Mouse (Mus musculus): Measurements from ENCODE around the gene Hspb2.

Hspb2 gene

GRCm38 (mm10) chr9:50714188-50714587 is 38.0 kb downstream of the Hspb2 start:
- no peak for DNase-seq (ENCODE audit: low spot score in 2 of 2)

- no peak for DNase-seq (ENCODE audit: low spot score in 2 of 2)
Measured at GRCm38 (mm10) chr9:50711337-50711736, 40.8 kb downstream of the Hspb2 start.

- DNase-seq (ENCODE audit: low spot score in 2 of 2) = no peak
Measured at GRCm38 (mm10) chr9:50709108-50709507, 43.0 kb downstream of the Hspb2 start.

GRCm38 (mm10) chr9:50704907-50705306 is 47.2 kb downstream of the Hspb2 start:
- DNase-seq (ENCODE audit: low spot score in 2 of 2) = no peak
